Mouse (Mus musculus): ENCODE measurements at regions not wholly inside any gene's neighbourhood (a gene's known extent, or its start where the extent isn't known, plus 50 kb on each side); places are given as distances from the start of the nearest gene placed in this dataset.

GRCm38 (mm10) chr19:26258677-26259076 lies 346.2 kb upstream of the Smarca2 start:
- DNase-seq (ENCODE audit: low spot score), result no peak

DNA sequence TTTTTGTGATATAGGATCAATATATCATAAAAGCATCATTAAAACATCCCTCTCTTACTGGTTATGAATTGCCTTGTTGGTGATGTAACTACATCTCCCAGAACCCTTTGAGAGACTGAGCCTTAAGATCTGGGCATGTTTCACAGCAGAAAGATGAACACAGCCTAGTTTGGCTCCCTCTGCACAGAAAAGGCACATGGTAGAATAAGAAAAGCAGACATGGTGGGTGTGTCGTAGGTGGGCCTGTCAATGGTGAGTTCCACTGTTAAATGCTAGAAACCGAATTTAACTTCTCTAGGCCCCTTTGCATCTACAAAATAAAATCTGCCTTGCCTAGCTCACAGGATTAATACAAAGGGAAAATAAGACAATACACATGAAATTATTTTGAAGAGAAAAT lies 343.3 kb upstream of the Smarca2 start:
- no peak for DNase-seq (ENCODE audit: low spot score)

DNA sequence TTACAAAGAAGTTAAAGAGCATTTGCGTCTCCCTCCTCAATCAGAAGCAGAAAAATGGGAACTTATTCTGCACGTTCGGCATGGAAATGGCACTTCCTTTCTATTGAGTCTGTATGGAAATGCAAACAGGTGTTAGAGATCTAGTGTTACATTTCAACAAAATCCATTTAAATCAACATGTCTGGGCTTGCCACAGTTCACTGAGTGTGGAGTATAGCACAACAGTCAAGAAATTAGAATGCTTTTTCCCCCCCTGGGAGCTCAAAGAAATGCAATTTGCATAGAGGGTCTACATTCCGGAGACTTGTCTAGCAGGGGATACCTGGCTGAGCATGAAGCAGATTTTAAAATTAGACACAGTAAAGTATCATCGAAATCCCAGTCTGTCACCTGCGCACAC lies 308.5 kb upstream of the Smarca2 start:
- DNase-seq (ENCODE audit: low spot score), result no peak

- DNase-seq (ENCODE audit: low spot score), result no peak
Measured at GRCm38 (mm10) chr19:26308477-26309135, 296.2 kb upstream of the Smarca2 start.

DNA sequence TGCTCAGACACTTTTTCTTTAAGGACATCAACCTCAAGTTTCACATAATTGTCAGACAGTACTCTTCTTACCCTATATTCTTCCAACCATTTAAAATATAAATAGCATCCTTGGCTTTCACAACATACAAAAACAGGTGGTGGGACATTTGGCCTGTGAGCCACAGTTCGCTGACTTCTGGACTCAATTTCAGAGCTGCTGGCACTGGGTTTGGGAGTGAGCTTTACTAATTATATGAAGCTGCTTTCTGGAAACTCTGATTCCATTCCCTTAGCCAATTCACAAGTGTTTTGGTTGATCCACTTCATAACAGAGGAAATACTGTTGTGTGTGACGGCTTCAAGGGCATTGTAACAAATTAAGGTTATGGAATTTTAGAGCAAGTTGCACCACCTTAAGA lies 285.9 kb upstream of the Smarca2 start:
- no peak for DNase-seq (ENCODE audit: low spot score)

- no peak for DNase-seq (ENCODE audit: low spot score)
Measured at GRCm38 (mm10) chr19:26323682-26324081, 281.2 kb upstream of the Smarca2 start.

DNA sequence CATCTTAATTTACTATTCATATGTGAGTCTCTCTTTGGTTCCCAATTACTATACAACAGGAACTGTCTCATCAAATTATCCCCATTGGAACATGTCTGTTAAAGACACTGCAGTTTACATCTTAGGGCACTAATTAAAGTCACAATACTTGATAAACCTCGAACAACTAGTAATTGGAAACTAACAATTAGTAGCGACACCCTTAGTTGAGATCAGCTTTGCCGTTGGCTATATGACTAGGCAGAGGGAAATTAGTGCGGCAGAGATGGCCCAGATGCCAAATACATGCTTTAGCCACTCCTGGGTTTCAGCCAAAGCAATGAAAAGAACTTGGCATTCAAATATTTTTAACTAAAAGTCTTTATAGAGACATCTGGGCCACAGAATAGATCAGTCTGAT lies 265.7 kb upstream of the Smarca2 start:
- no peak for DNase-seq (ENCODE audit: low spot score)

DNA sequence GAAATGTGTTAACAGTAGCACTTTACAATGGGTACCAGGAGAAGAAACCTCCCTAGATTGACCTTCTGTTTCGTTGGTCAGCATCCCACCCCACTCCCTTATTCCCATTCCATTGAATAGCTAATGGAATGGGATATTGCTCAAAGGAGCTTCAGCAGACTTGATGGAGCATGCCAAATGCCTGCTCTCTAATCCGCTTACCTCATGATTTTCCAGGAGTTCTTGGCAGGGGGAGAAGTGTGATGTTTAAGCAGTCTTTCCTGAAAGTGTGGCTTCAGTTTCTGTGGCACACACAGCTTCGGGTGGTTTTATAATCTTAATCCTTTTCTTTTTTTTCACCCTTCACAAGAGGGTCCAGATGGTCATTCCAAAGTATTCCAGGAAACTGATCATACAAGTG lies 264.7 kb upstream of the Smarca2 start:
- no peak for DNase-seq (ENCODE audit: low spot score)

GRCm38 (mm10) chr19:26355054-26355453 lies 249.8 kb upstream of the Smarca2 start:
- DNase-seq (ENCODE audit: low spot score), result no peak

DNA sequence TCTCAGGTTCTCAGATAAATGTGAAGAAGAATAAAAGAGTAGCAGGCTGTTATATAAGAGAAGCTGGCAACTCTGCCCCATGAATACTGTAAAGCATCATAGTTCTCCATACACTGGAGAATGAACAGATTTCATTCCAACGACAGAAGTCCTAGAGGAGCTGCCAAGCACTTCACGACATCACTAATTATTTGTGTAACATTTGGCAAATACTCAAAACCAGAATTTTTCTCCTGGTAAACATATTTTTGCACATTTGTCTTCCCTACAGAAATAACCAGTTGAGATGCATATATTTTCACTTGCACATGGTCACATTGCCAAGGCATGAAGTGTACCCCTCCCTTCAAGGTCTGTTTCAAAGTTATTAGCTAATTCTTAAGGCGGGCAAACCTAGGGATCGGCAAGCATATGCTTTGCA lies 220.9 kb upstream of the Smarca2 start:
- no peak for DNase-seq (ENCODE audit: low spot score)

GRCm38 (mm10) chr19:26386075-26386474 lies 218.8 kb upstream of the Smarca2 start:
- DNase-seq (ENCODE audit: low spot score), result no peak

GRCm38 (mm10) chr19:26412684-26413083 lies 192.2 kb upstream of the Smarca2 start:
- no peak for DNase-seq (ENCODE audit: low spot score)

GRCm38 (mm10) chr19:26414476-26415024 lies 190.3 kb upstream of the Smarca2 start:
- no peak for DNase-seq (ENCODE audit: low spot score)

DNA sequence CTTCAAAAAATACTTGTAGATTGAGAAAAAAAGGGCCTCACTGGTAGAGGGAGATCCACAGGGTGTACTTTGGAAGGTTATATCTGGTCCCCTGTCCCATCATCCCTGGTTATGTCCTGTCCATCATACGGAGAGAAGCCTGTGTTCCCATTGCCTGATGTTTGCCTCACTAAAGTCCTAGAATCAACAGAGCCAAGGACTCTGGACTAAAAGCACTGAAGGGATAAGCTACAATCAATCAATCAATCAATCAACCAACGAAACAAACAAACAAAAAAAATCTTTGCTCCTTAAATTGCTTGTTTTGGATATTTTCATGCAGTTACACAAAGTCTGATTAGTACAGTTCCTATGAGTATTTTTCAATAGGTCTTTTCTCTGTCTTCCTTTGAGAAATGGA lies 185.1 kb upstream of the Smarca2 start:
- no peak for DNase-seq (ENCODE audit: low spot score)

- DNase-seq (ENCODE audit: low spot score), result no peak
Measured at GRCm38 (mm10) chr19:26439163-26439562, 165.7 kb upstream of the Smarca2 start.

GRCm38 (mm10) chr19:26445309-26445708 lies 159.5 kb upstream of the Smarca2 start:
- DNase-seq (ENCODE audit: low spot score), result no peak

- DNase-seq (ENCODE audit: low spot score), result no peak
Measured at GRCm38 (mm10) chr19:26447427-26448023, 157.3 kb upstream of the Smarca2 start.

DNA sequence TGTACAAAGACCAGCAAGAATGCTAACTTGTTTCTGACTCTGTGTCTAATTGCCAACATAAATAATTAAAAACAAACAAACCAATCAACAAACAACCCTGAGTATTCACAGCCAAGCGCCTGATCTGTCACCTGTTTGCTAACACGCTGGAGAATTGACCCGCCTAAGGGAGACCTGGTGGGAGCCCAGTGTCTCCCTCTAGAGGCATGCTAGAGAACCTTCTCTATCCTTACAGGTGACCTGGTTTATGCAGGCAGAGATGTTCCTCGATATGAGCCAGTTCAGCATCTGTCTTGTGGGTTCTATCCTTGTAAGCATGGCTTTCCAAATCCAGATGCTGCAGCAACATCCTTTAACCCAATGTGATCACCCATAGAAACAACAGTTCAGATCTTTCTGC lies 143.1 kb upstream of the Smarca2 start:
- no peak for DNase-seq (ENCODE audit: low spot score)

DNA sequence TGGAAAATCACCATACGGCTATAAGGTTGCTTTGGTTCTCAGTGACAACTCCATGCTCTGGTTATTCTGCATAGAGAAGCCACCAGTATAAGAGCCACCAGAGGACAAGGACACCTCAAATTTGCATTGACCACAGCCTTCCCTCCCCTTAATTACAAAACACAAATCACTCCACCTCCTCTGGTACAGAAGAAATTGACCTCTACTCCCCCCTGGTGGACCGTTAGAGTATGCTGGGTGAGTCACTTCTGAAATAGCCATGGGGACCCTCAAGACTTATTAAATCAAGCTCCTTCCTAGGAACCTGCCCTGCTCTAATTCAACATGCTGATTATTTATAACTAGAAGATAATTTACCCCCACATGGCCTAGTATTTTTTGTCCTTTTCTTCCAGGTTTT lies 139.6 kb upstream of the Smarca2 start:
- no peak for DNase-seq (ENCODE audit: low spot score)

GRCm38 (mm10) chr19:26466244-26466643 lies 138.6 kb upstream of the Smarca2 start:
- no peak for DNase-seq (ENCODE audit: low spot score)

GRCm38 (mm10) chr19:26467179-26467651 lies 137.6 kb upstream of the Smarca2 start:
- DNase-seq (ENCODE audit: low spot score), result no peak

DNA sequence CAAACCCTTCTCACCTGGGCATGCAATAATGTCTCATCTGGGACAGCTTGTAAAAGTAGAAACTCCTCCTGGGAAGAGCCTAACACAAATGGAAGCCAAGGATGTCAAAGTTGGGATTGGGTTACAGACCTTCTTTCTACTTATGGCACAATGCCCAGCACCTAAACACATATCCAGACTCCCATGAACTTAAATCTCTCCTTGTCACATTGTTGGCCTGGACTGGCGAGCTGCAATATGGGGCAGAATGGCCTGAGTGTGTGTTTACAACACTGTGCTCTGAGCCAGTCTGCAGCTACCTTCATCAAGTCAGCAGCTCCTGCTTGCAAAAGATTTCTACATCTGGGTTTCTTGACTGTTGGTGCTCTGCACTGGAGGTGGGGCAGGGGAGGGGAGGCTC lies 132.2 kb upstream of the Smarca2 start:
- DNase-seq (ENCODE audit: low spot score), result no peak

DNA sequence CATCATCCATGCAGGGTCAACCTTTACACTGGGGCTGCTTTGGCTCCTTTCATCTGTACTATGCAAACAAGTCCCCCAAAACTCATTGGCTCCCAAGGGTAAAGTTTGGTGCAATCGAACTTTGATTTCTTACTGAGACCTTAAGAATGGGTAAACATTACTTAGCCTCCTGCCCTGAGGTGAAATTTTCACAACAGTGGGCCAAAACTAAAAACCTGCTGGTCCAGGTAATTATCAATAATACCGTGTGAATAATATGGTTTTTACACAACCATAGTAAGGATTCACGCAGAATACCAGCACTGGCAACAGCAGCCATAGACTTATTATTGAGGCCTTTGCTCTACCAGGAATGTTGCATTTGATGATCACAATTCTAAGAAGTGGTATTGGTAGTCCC lies 131.6 kb upstream of the Smarca2 start:
- DNase-seq (ENCODE audit: low spot score), result no peak

GRCm38 (mm10) chr19:26475197-26475596 lies 129.7 kb upstream of the Smarca2 start:
- no peak for DNase-seq (ENCODE audit: low spot score)
